Mouse (Mus musculus): ENCODE measurements around the gene Agbl4. TPM values are rescaled to one million over a fixed set of nuclear protein-coding genes. Genes with fewer than 3 reads are reported as not detected.
A peak's percentile ranks its signal among the peaks of the same experiment; 100 is the strongest.

Gene Agbl4
- polyA plus RNA-seq, 1 experiment from 2014 or later, result 2.3 TPM

- no peaks in the 10 kb centered on the region for H3K9me3 ChIP-seq (replicated peaks)
- peaks cover 43% of the 10 kb centered on the region for H3K4me1 ChIP-seq
- peak; percentile 96 for ATAC-seq (ENCODE audit: low FRiP score)
- no peaks in the 10 kb centered on the region for H3K27me3 ChIP-seq (replicated peaks)
- peak within 1 kb of the TSS; percentile 91 for H3K4me3 ChIP-seq (replicated peaks)
- peak within 1 kb of the TSS; percentile 69 for H3K4me2 ChIP-seq
- WGBS, result under 1% methylated on average over 66 of the region's 66 CpGs
- H3K9ac ChIP-seq (replicated peaks), result peak within 1 kb of the TSS; percentile 94
- peaks cover 7% of the 10 kb centered on the region for H3K36me3 ChIP-seq
- H3K27ac ChIP-seq (replicated peaks), result peak within 1 kb of the TSS; percentile 91
Measured at GRCm38 (mm10) chr4:111414818-111415488, 1017.5 kb downstream of the Agbl4 start, which contains the start of gene Bend5. Bend5 (plus strand) TSS chr4:111415006.

- peaks cover 45% of the 10 kb centered on the region for H3K4me1 ChIP-seq
- peak overlapping the region; percentile 94 for H3K9ac ChIP-seq (replicated peaks)
- peaks cover 7% of the 10 kb centered on the region for H3K36me3 ChIP-seq
- H3K27ac ChIP-seq (replicated peaks), result no peak overlapping the region
- no peak for ATAC-seq (ENCODE audit: low FRiP score)
- H3K9me3 ChIP-seq (replicated peaks), result no peaks in the 10 kb centered on the region
- H3K27me3 ChIP-seq (replicated peaks), result no peaks in the 10 kb centered on the region
- peak overlapping the region; percentile 91 for H3K4me3 ChIP-seq (replicated peaks)
- H3K4me2 ChIP-seq, result peak overlapping the region; percentile 69
- 85% methylated on average over 3 of the region's 3 CpGs for WGBS
Measured at GRCm38 (mm10) chr4:111416126-111416525, 1018.7 kb downstream of the Agbl4 start.

GRCm38 (mm10) chr4:111416551-111416950 lies 1019.1 kb downstream of the Agbl4 start:
- peaks cover 45% of the 10 kb centered on the region for H3K4me1 ChIP-seq
- 81% methylated on average over 3 of the region's 3 CpGs for WGBS
- H3K27ac ChIP-seq (replicated peaks), result no peak overlapping the region
- no peaks in the 10 kb centered on the region for H3K9me3 ChIP-seq (replicated peaks)
- ATAC-seq (ENCODE audit: low FRiP score), result no peak
- 0 out of 2 replicates have a peak overlapping the region, but pooled peaks have one; percentile 94 for H3K9ac ChIP-seq (replicated peaks)
- no peaks in the 10 kb centered on the region for H3K27me3 ChIP-seq (replicated peaks)
- H3K36me3 ChIP-seq, result peaks cover 7% of the 10 kb centered on the region
- peak overlapping the region; percentile 69 for H3K4me2 ChIP-seq
- H3K4me3 ChIP-seq (replicated peaks), result peak overlapping the region; percentile 91

GRCm38 (mm10) chr4:111417716-111418115 lies 1020.3 kb downstream of the Agbl4 start:
- 0 out of 2 replicates have a peak overlapping the region, but pooled peaks have one; percentile 69 for H3K4me2 ChIP-seq

GRCm38 (mm10) chr4:111419476-111419875 lies 1022.0 kb downstream of the Agbl4 start:
- Histone ChIP-seq H3K4me2 (no peak overlapping the region), H3K27me3 (replicated peaks) (no peaks in the 10 kb centered on the region), H3K4me1 (peaks cover 43% of the 10 kb centered on the region), H3K36me3 (peaks cover 7% of the 10 kb centered on the region), H3K9me3 (replicated peaks) (no peaks in the 10 kb centered on the region), H3K9ac (replicated peaks) (no peak overlapping the region), H3K27ac (replicated peaks) (no peak overlapping the region), H3K4me3 (replicated peaks) (no peak overlapping the region)
- 98% methylated on average over 1 of the region's 1 CpGs for WGBS
- ATAC-seq (ENCODE audit: low FRiP score), result no peak

More at GRCm38 (mm10) chr4:111417716-111418115, 1020.3 kb downstream of the Agbl4 start:
- ATAC-seq (ENCODE audit: low FRiP score), result no peak
- no peak overlapping the region for H3K9ac ChIP-seq (replicated peaks)
- H3K4me1 ChIP-seq, result peaks cover 46% of the 10 kb centered on the region
- H3K27ac ChIP-seq (replicated peaks), result no peak overlapping the region
- no peaks in the 10 kb centered on the region for H3K9me3 ChIP-seq (replicated peaks)
- WGBS, result 93% methylated on average over 5 of the region's 5 CpGs
- H3K4me3 ChIP-seq (replicated peaks), result no peak overlapping the region
- H3K27me3 ChIP-seq (replicated peaks), result no peaks in the 10 kb centered on the region
- H3K36me3 ChIP-seq, result peaks cover 7% of the 10 kb centered on the region

- 71% methylated on average over 3 of the region's 3 CpGs for WGBS
Measured at GRCm38 (mm10) chr4:111420031-111420430, 1022.6 kb downstream of the Agbl4 start.

GRCm38 (mm10) chr4:111420955-111421354 lies 1023.5 kb downstream of the Agbl4 start:
- H3K9me3 ChIP-seq (replicated peaks), result no peaks in the 10 kb centered on the region
- H3K4me1 ChIP-seq, result peaks cover 38% of the 10 kb centered on the region
- H3K36me3 ChIP-seq, result peaks cover 7% of the 10 kb centered on the region
- H3K27ac ChIP-seq (replicated peaks), result no peak overlapping the region
- H3K4me2 ChIP-seq, result no peak overlapping the region
- WGBS, result 94% methylated on average over 4 of the region's 4 CpGs
- ATAC-seq (ENCODE audit: low FRiP score), result no peak
- no peak overlapping the region for H3K4me3 ChIP-seq (replicated peaks)
- no peaks in the 10 kb centered on the region for H3K27me3 ChIP-seq (replicated peaks)
- no peak overlapping the region for H3K9ac ChIP-seq (replicated peaks)

More at GRCm38 (mm10) chr4:111420031-111420430, 1022.6 kb downstream of the Agbl4 start:
- Histone ChIP-seq H3K36me3 (peaks cover 7% of the 10 kb centered on the region), H3K27ac (replicated peaks) (no peak overlapping the region), H3K9me3 (replicated peaks) (no peaks in the 10 kb centered on the region), H3K27me3 (replicated peaks) (no peaks in the 10 kb centered on the region), H3K9ac (replicated peaks) (no peak overlapping the region), H3K4me3 (replicated peaks) (no peak overlapping the region), H3K4me1 (peaks cover 42% of the 10 kb centered on the region), H3K4me2 (no peak overlapping the region)
- ATAC-seq (ENCODE audit: low FRiP score), result no peak

GRCm38 (mm10) chr4:111421785-111422184 lies 1024.3 kb downstream of the Agbl4 start:
- Histone ChIP-seq H3K27me3 (replicated peaks) (no peaks in the 10 kb centered on the region), H3K9ac (replicated peaks) (no peak overlapping the region), H3K4me3 (replicated peaks) (no peak overlapping the region), H3K36me3 (peaks cover 7% of the 10 kb centered on the region), H3K27ac (replicated peaks) (no peak overlapping the region), H3K4me1 (peaks cover 30% of the 10 kb centered on the region), H3K4me2 (no peak overlapping the region), H3K9me3 (replicated peaks) (no peaks in the 10 kb centered on the region)
- ATAC-seq (ENCODE audit: low FRiP score), result no peak
- WGBS, result 91% methylated on average over 6 of the region's 6 CpGs

- WGBS, result 100% methylated on average over 1 of the region's 1 CpGs
- Histone ChIP-seq H3K27me3 (replicated peaks) (no peaks in the 10 kb centered on the region), H3K4me1 (peaks cover 16% of the 10 kb centered on the region), H3K4me3 (replicated peaks) (no peak overlapping the region), H3K9ac (replicated peaks) (no peak overlapping the region), H3K27ac (replicated peaks) (no peak overlapping the region), H3K36me3 (no peaks in the 10 kb centered on the region), H3K4me2 (no peak overlapping the region), H3K9me3 (replicated peaks) (no peaks in the 10 kb centered on the region)
- no peak for ATAC-seq (ENCODE audit: low FRiP score)
Measured at GRCm38 (mm10) chr4:111424371-111424950, 1027.0 kb downstream of the Agbl4 start.

GRCm38 (mm10) chr4:111425170-111425569 lies 1027.7 kb downstream of the Agbl4 start:
- Histone ChIP-seq H3K4me3 (replicated peaks) (no peak overlapping the region), H3K4me1 (peaks cover 11% of the 10 kb centered on the region), H3K9me3 (replicated peaks) (no peaks in the 10 kb centered on the region), H3K27me3 (replicated peaks) (no peaks in the 10 kb centered on the region), H3K36me3 (no peaks in the 10 kb centered on the region), H3K27ac (replicated peaks) (no peak overlapping the region; the same call in 1 of the 2 replicates), H3K9ac (replicated peaks) (no peak overlapping the region), H3K4me2 (no peak overlapping the region)
- WGBS, result 83% methylated on average over 6 of the region's 6 CpGs
- no peak for ATAC-seq (ENCODE audit: low FRiP score)

GRCm38 (mm10) chr4:111431186-111431585 lies 1033.7 kb downstream of the Agbl4 start:
- no peaks in the 10 kb centered on the region for H3K27me3 ChIP-seq (replicated peaks)
- no peak overlapping the region for H3K4me2 ChIP-seq
- no peak overlapping the region for H3K27ac ChIP-seq (replicated peaks)
- WGBS, result 79% methylated on average over 2 of the region's 2 CpGs
- no peak for ATAC-seq (ENCODE audit: low FRiP score)
- 0 out of 2 replicates have a peak, but pooled peaks cover 11% of the 10 kb centered on the region for H3K4me1 ChIP-seq
- H3K9me3 ChIP-seq (replicated peaks), result no peaks in the 10 kb centered on the region
- H3K4me3 ChIP-seq (replicated peaks), result no peak overlapping the region
- no peak overlapping the region for H3K9ac ChIP-seq (replicated peaks)
- H3K36me3 ChIP-seq, result peaks cover 39% of the 10 kb centered on the region

GRCm38 (mm10) chr4:111432013-111432412 lies 1034.6 kb downstream of the Agbl4 start:
- Histone ChIP-seq H3K4me3 (replicated peaks) (no peak overlapping the region), H3K4me2 (no peak overlapping the region), H3K36me3 (peaks cover 46% of the 10 kb centered on the region), H3K4me1 (0 out of 2 replicates have a peak, but pooled peaks cover 11% of the 10 kb centered on the region), H3K9ac (replicated peaks) (no peak overlapping the region), H3K27me3 (replicated peaks) (no peaks in the 10 kb centered on the region), H3K9me3 (replicated peaks) (no peaks in the 10 kb centered on the region), H3K27ac (replicated peaks) (no peak overlapping the region)
- no peak for ATAC-seq (ENCODE audit: low FRiP score)
- WGBS, result 55% methylated on average over 5 of the region's 5 CpGs
